Mouse (Mus musculus) midbrain, embryonic 11.5 days (tissue): ENCODE data around the gene Slco3a1. TPM values are rescaled to one million over a fixed set of nuclear protein-coding genes. Genes with fewer than 3 reads are reported as not detected.

ENCODE experiments used
- microRNA-seq: library from miRNA; unstranded; fragments of <30 nt; microRNA quantifications from one replicate; pipeline ENCODE4, GENCODE M21; 2017
- polyA plus RNA-seq: library from polyadenylated mRNA; unstranded; fragments of >200 nt; fragmentation: Nextera tagmentation; extraction: Ambion mirVana; gene quantifications from 2 replicates; pipeline ENCODE4 v1.2.1, GENCODE M21; 2014

Gene Slco3a1
- polyA plus RNA-seq, 1 experiment from 2014 or later = 7.8 TPM

Small RNA genes lying within 50 kb of the gene (microRNA-seq; reads per million reads assigned to microRNA genes)
- not detected for gene Gm27459
